Mouse (Mus musculus): Measurements from ENCODE around the gene Cox5b. TPM values are rescaled to one million over a fixed set of nuclear protein-coding genes. Genes with fewer than 3 reads are reported as not detected.

Gene Cox5b
- 557 TPM for polyA plus RNA-seq (2017; shearing (Covaris generic))

GRCm38 (mm10) chr1:36691271-36692155, at the start of gene Cox5b:
Cox5b (plus strand) TSS chr1:36691449.

GRCm38 (mm10) chr1:36682620-36683355, 8.5 kb upstream of the Cox5b start, which contains the start of gene Fam178b:
Fam178b (minus strand) TSS chr1:36683183.

DNA sequence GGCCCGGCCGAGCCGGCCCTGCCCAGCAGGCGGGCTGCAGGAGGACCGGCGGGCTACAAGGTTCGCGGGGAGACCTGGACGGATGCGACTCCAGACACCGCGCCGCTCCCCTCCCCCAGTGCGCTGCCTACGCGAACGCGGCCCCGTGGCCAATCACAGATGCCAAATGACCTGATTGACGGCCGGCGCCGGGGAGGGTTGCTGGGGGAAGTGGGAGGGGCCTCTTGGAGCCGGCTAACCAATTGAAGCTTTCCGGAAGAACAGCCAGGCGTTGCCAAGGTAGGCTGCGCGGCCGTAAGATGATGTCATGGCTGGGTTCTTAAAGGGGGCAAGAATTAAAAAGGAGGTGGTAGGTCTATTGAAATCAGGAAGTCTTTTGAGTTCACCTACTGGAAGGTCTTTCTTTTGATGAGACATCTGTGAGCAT, 18.6 kb downstream of the Cox5b start, which contains the start of gene 4933424G06Rik:
Gene 4933424G06Rik (plus strand): TSS at position 296 of the 427 bp plus-strand sequence.

DNA sequence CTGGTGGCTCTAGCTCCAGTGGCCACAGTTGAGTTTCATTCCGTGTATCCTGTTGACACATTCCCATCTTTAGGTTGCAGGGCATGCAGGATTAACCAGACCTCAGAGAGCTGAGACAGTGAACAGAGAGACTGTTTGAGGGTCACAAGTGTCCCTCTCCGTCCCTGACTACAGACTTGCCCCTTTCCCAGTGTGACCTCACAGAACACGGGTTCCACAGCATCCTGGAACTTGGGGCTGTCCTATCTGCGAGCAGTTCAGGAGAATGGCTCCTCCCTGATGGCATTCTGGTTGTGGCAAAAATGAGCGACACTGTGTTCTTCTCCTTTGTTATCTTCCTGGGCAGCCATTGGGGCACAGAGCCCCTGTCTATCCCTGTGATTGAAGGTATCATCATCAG, 23.1 kb downstream of the Cox5b start, which contains the start of gene Actr1b:
Gene Actr1b (minus strand): TSS at position 112 of the 400 bp plus-strand sequence.

Other genes with a start within 250 kb of the Cox5b start
- gene Lman2l, start 246.2 kb upstream of the Cox5b start, polyA plus RNA-seq (2017; shearing (Covaris generic)): 25.0 TPM
- gene Cnnm4, start 219.8 kb upstream of the Cox5b start, polyA plus RNA-seq (2017; shearing (Covaris generic)): 2.5 TPM
- 2.8 TPM for gene Cnnm3, start 179.6 kb upstream of the Cox5b start, polyA plus RNA-seq (2017; shearing (Covaris generic))
- gene Ankrd23, start 154.6 kb upstream of the Cox5b start, polyA plus RNA-seq (2017; shearing (Covaris generic)): 39.2 TPM
- 1.1 TPM for gene Gm42417, start 152.0 kb upstream of the Cox5b start, polyA plus RNA-seq (2017; shearing (Covaris generic))
- gene Ankrd39, start 144.0 kb upstream of the Cox5b start, polyA plus RNA-seq (2017; shearing (Covaris generic)): 47.8 TPM
- 0.86 TPM for gene Sema4c, start 133.1 kb upstream of the Cox5b start, polyA plus RNA-seq (2017; shearing (Covaris generic))
- not detected for gene Fam178b, start 8.3 kb upstream of the Cox5b start, polyA plus RNA-seq (2017; shearing (Covaris generic))
- not detected for gene 4933424G06Rik, start 18.7 kb downstream of the Cox5b start, polyA plus RNA-seq (2017; shearing (Covaris generic))
- gene Actr1b, start 23.0 kb downstream of the Cox5b start, polyA plus RNA-seq (2017; shearing (Covaris generic)): 81.9 TPM
- 175 TPM for gene Zap70, start 70.3 kb downstream of the Cox5b start, polyA plus RNA-seq (2017; shearing (Covaris generic))

Data from CD4-positive, CD25-positive, alpha-beta regulatory T cell, adult 9 weeks (primary cell).